Mouse (Mus musculus) mouse trophoblast stem cell (cell line): ENCODE measurements around the gene Cask.

Experiments used
- in situ Hi-C, 2 experiments: fragments of 300-500 bp; cut with MseI, MboI; formaldehyde crosslinking; loops; 2 replicates in 1 of 2; 3 replicates in 1 of 2; pipeline ENCODE4 v1.15.1; 2025

Cask gene

GRCm38 (mm10) chrX:13519408-13519783, 331.8 kb downstream of the Cask start:
- in situ Hi-C loops: no loop called here

- in situ Hi-C loops: no loop called here
Observed at GRCm38 (mm10) chrX:13518781-13519407, 332.3 kb downstream of the Cask start.

GRCm38 (mm10) chrX:13518019-13518418, 333.1 kb downstream of the Cask start:
- in situ Hi-C loops: no loop called here

GRCm38 (mm10) chrX:13516451-13516850, 334.7 kb downstream of the Cask start:
- in situ Hi-C loops: no loop called here

DNA sequence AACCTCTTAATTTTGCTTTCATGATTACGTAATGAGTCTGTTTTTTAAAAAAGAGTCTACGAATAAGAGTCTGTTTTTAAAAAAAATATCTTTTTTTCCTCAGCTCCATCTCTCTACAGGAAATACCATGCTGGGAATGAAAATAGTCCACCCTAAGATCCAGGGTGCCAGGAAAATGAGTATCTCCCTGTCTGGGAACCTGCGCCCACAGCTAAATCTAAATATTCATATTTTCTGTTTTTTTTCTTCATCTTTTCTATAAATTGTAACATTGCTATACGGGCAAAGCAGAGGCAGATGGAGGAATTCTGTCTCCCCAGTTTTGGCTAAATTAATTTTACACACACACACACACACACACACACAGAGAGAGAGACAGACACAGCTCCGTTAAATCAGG, 337.3 kb downstream of the Cask start:
- in situ Hi-C loops: no loop called here

DNA sequence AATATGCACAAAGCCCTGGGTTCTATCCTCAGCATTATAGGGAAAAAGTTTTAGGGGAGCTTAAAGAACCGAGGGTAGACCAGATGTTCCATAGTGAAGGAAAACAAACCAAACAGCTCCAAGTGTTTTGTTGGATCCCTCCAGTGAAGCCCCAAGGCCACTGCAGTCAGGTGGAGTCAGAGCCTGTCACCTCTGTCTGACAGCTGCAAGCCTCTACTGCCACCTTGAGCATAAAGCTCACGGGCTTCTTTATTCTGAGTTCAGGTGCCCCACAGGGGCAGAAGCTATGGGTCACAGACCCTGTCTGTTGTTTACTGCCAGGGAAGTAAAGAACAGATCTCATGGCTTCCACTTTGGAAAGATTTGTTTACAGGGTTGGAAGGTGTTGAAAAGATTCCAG, 338.0 kb downstream of the Cask start:
- in situ Hi-C loops: no loop called here

- in situ Hi-C loops: no loop called here
Observed at GRCm38 (mm10) chrX:13506376-13506775, 344.8 kb downstream of the Cask start.

DNA sequence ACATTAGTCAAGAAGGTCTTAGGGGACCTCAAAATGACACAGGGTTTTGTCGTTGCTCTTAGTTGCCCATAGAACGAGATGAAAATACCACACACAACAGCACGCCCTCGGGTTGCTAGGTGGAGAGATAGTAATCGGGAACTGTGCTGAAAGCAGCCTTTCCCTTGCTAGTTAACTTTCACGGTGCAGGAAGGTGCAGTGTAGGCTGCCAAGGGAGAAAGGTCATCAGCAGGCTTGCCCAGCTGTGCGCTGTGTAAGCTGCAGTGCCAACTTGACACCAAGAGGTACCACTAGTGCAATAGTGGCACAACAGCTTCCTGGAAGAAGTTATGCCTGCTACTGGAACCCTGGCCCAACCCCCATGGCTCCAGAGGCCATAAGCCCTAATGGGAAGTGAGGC, 346.8 kb downstream of the Cask start:
- in situ Hi-C loops: no loop called here

- in situ Hi-C loops: no loop called here
Observed at GRCm38 (mm10) chrX:13502862-13503375, 348.2 kb downstream of the Cask start.

GRCm38 (mm10) chrX:13500284-13500683, 350.9 kb downstream of the Cask start:
- in situ Hi-C loops: no loop called here

- in situ Hi-C loops: no loop called here
Observed at GRCm38 (mm10) chrX:13494892-13495703, 356.1 kb downstream of the Cask start.

GRCm38 (mm10) chrX:13492922-13493321, 358.2 kb downstream of the Cask start:
- in situ Hi-C loops: no loop called here

DNA sequence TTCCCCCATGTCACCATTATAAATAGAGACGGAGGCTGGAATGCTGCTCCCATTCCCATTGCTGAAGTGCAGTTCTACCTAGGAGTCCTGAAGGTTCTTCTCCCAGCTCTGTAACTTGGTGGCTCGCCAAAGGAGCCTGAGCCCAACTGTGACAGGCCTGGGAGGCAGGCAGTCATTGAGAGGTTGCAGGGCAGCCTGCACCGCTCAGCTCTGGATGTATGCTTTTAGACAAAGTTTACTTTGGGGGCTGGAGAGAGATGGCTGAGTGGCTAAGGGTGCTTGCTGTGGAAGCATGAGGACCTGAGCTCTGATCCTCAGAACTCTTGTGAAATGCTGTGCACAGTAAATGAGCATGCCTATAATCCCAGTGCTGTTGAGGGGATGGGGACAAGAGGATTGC, 360.2 kb downstream of the Cask start:
- in situ Hi-C loops: no loop called here

DNA sequence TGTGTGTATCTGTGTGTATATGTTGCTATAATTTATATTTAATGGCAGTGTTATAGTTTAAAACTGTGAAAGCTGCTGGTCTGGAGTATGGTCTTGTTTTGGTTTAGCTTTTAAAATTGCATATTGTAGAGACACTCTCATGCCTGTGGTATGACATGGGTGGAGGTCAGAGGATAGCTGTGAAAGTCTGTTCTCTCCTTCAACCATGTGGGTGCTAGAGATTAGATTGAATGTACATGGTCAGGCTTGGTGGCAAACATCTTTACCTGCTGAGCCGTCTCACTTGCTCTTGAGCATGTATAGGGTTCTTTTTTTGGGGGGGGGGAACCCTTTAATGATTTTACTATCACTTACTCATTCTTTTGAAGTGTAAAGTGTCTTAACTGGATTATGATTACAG, 361.4 kb downstream of the Cask start:
- in situ Hi-C loops: no loop called here

GRCm38 (mm10) chrX:13489001-13489400, 362.2 kb downstream of the Cask start:
- in situ Hi-C loops: no loop called here

DNA sequence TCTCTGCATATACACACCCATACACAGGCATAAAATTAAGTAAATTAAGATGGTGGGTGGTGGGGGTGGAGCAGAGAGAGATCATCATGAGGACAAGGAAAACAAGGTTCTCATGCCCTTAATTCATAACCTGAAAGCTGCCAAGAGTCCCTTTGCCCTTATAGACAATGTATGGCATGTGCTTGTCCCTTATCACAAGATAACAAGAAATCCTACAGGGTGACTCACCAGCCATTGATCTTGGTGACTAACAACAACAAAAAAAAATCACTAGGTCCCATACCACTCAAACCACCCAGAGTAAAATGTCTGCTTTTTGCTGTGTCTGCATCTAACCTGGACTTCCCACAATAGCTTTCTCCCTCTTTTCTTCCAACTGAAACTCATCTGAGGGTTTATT, 366.7 kb downstream of the Cask start:
- in situ Hi-C loops: no loop called here

- in situ Hi-C loops: no loop called here
Observed at GRCm38 (mm10) chrX:13482576-13482975, 368.6 kb downstream of the Cask start.

- in situ Hi-C loops: no loop called here
Observed at GRCm38 (mm10) chrX:13479570-13479969, 371.6 kb downstream of the Cask start.

- in situ Hi-C loops: no loop called here
Observed at GRCm38 (mm10) chrX:13478298-13478697, 372.9 kb downstream of the Cask start.

GRCm38 (mm10) chrX:13477596-13477995, 373.6 kb downstream of the Cask start:
- in situ Hi-C loops: no loop called here

DNA sequence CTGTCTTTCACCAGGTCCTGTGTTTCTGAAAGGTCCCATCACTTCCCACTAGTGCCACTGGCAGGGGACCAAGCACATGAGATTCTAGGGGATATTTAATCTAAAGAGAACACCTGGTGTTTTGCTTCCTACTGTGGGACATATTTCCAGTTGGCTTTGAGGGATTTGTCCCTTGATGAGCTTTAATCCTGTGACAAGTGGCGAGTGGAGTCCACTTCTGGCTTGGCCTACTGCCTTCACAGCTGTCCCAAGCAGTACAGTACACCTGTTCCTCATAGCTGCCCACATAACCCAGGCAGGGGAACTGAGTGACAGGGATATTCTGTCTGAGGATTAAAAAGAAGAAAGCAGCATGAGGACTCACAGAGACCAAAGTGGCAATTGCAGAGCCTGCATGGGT, 375.8 kb downstream of the Cask start:
- in situ Hi-C loops: no loop called here

DNA sequence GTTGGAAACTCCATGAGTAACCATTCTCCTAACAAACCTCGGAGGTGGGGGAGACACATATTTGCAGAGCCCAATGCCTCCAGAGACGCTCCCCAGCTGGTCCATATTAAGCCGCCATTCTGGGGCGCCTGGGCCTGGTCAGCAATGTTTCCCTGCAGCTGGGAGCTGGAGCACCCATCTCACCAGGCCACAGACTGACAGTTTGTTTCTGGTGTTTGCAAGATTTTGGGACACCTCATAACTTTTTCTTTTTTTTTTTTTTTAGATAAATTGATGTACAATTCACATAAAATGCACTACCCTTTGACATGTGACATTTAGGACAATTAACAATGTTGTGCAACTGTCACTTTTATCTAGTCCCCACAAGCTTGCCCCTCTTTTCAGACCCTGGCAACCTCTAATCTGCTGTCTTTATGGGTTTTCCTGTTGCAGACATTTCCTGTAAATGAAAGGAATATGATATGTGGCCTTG, 378.4 kb downstream of the Cask start:
- in situ Hi-C loops: loop anchor here (25.0 kb wide), 1 partner anchor 235 kb away; no protein-coding TSS in a partner anchor

DNA sequence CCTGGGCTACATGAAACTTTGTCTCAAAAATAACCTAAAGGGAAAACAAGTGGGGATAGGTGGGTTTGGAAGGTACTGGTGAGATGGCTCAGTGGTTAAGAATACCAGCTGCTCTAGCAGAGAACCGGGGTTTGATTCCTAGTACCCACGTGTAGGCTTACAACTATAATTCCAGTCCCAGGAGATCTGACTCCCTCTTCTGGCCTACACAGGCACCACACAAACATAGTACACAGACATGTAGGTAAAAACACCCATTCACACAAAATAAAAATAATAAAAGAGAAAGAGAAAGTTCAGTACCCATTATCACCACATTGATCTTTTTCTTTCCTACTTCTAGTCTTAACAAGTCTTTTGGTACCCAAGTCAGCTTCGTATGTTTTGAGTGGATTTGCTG, 379.2 kb downstream of the Cask start:
- in situ Hi-C loops: loop anchor here (25.0 kb wide), 1 partner anchor 235 kb away; no protein-coding TSS in a partner anchor
